Mouse (Mus musculus) bone marrow macrophage, adult 2 months (primary cell): ENCODE measurements at regions not wholly inside any gene's neighbourhood (a gene's known extent, or its start where the extent isn't known, plus 50 kb on each side); places are given as distances from the start of the nearest gene placed in this dataset.

Source experiments
- CTCF ChIP-seq: IDR thresholded peaks from 2 replicates; pipeline ENCODE4 v1.5.1; 2012; ENCODE audit warnings: low read depth, mild to moderate bottlenecking, low read length, moderate library complexity
- POLR2A ChIP-seq: IDR thresholded peaks from 2 replicates; pipeline ENCODE4 v1.6.1; 2012; ENCODE audit warnings: mild to moderate bottlenecking, low read depth, low read length, borderline replicate concordance

DNA sequence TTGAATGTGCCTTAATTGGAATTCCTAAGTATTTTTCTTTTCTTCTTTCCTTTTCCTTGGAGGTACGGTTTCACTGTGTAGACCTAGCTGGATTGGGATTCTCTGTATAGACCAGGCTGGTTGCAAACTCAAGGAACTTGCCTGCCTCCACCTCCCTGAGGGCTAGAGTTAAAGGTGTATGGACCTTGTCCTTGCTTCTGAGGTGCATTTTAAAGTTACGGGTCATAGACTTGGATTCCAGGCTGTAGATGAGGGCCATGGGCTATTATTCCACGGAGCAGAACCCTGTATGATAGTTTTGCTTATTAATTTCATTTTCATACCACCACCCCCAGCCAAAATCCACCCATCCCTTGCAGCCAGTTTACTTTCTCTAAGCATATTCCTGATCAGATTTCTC is 50.7 kb upstream of the Wdr26 start:
- TF ChIP-seq POLR2A = no peak
- TF ChIP-seq CTCF = no peak
